Mouse (Mus musculus): ENCODE measurements around the gene Elof1.

GRCm38 (mm10) chr9:22064341-22064740 lies 52.6 kb downstream of the Elof1 start:
- TF ChIP-seq POLR2A (IDR thresholded peaks at IDR 0.05; ENCODE audit: low read depth, low read length), result no peak
- no peak for TF ChIP-seq CTCF (IDR thresholded peaks at IDR 0.05; ENCODE audit: extremely low read depth, insufficient read length, insufficient replicate concordance, low read depth, low read length)
